Mouse (Mus musculus): ENCODE data around the gene Rbm4b. TPM values are rescaled to one million over a fixed set of nuclear protein-coding genes. Genes with fewer than 3 reads are reported as not detected.

Rbm4b gene
- 10.5 and 11.1 TPM in 2 replicates for polyA plus RNA-seq (2012; rRNA removed)

GRCm38 (mm10) chr19:4756193-4756911, at the start of gene Rbm4b:
Rbm4b (plus strand) TSS chr19:4756497.
- peak; percentile 91 for DNase-seq (ENCODE audit: low spot score)

- no peak for DNase-seq (ENCODE audit: low spot score)
Observed at GRCm38 (mm10) chr19:4708765-4709164, 47.5 kb upstream of the Rbm4b start.

DNA sequence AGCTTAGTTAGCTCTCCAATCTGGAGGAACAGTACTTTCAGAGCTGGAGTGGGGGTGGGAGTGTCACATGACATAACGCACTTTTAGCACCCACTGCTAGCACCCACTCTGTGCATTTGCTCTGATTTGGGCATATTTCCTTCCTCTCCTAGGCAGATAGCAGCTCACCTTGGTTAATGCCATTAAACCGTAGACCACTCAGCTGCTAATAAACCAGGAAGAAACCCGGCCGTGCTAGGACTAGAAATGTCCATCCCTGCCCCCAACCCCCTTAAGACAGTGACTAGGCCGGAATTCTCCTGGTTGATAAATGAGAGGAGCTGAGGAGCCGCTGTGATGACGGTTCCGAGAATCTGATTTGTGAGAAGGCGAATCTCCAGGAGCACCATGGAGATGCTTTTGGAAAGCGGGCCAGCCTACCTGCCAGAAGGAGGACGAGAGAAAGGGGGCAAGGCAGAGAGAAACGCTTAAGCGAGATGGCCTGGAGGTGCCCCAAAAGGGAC, 45.1 kb upstream of the Rbm4b start, which contains the start of gene Sptbn2:
Gene Sptbn2 (plus strand): TSS at position 70 of the 503 bp plus-strand sequence.
- no peak for DNase-seq (ENCODE audit: low spot score)

DNA sequence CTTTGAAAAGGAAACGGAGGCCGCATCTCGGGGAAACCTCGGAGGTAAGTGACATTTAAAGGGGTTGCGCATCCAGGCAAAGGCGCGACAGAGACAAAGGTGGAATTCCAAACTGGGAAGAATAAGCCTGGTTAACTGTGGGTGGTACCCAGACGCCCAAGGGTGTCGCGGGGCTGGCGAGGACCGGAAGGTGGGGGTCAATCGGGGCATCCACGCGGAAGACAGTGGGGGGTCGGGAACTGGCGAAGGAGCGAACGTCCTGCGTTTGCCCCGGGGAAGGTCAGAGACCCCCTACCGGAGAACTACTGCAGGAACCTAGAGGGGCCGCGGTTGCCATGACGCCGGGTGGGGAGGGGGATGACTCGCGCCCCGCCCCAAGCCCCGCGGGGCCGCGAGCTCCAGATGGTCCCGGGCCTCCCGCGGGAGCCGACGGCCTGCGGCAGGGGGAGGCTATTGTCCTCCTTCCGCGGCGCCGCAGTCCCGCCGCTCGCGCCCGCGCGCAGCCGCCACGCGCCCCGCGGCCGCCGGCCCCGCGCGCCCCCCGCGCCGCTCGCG, 44.6 kb upstream of the Rbm4b start:
- no peak for DNase-seq (ENCODE audit: low spot score)

DNA sequence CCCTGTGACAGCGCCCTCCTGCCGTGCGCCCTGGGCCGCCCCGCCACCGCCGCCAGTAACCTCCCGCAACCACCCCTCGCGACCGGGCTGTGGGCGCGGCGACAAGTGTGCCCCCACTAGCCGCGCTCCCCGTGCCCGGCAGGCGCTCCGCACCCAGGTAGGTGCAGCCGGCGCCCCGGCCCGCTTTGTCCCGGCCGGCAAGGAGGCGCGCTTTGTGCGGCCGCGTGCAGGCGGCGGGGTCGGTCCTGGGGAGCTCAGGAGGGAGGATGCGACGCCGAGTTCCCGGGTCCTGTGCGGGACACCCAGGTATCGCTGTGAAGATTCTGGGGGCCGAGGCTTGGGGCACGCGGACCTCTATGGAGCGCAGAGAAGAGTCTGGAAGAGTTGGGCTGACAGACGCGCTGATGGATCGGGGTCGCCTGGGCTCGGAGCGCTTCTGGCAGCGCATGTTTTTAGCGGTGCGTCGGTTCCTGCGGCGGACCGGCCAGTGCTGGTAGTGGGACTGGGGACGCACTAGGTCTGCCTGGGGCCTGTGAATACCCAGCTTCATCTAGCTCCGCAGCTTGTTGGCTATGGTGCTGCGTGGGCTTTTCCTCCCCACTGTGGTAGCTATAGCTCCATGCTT, 44.0 kb upstream of the Rbm4b start:
- no peak for DNase-seq (ENCODE audit: low spot score)

GRCm38 (mm10) chr19:4712781-4713526, 43.3 kb upstream of the Rbm4b start:
- DNase-seq (ENCODE audit: low spot score) = no peak

DNA sequence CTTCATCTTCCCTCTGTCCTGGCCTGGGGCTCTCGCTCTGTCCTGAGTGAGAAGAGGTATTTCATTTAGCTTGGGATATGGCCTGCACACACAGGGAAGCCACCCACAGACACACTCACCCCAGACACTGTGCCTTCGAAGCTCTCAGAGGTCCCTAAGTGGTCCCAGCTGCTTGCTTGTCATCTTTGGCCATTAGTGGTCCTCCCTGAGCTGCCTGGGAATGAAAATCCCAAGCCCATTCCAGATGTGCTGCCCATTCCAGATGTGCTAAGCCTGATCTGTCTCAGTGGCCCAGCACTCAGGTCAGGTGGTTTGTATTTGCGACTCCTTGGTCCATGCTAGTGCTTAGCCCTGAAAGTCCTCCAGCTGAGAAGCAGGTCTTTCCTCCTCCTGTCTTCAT, 42.4 kb upstream of the Rbm4b start:
- no peak for DNase-seq (ENCODE audit: low spot score)

DNA sequence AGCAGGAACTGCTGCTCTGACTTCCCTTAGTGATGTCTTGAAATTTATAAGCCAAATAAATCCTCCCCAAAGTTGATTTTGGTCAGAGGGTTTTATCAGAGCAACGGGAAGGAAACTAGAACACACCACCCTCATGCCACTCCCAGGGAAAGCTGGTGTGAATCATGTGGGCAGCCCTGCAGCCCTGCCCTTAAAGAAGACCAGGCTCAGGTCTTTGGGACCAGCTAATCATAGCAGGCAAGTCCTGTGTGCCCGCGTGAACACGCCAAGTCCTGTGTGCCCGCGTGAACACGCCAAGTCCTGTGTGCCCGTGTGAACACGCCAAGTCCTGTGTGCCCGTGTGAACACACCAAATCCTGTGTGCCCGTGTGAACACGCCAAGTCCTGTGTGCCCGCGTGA, 39.5 kb upstream of the Rbm4b start:
- DNase-seq (ENCODE audit: low spot score) = no peak

DNA sequence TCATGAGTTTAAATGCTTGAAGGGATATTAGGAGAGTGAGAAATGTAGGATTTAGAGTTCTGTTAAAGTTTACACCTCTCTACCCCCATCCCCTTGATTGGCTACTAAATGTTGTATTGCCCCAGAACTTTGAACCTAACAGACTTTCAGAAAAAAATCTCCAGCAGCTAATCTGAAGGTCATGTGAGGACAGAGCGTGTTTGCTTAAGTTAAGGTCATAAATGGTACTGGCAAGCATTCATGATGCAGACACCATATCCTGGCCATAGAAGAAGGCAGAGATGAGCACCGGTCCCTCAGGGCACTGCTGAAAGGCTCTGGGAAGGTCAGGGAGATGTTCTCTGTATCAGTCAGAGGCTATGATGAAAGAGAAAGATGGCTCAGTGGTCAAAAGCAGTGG, 39.0 kb upstream of the Rbm4b start:
- no peak for DNase-seq (ENCODE audit: low spot score)

GRCm38 (mm10) chr19:4718716-4719115, 37.6 kb upstream of the Rbm4b start:
- DNase-seq (ENCODE audit: low spot score) = no peak

GRCm38 (mm10) chr19:4719351-4719764, 36.9 kb upstream of the Rbm4b start:
- no peak for DNase-seq (ENCODE audit: low spot score)

DNA sequence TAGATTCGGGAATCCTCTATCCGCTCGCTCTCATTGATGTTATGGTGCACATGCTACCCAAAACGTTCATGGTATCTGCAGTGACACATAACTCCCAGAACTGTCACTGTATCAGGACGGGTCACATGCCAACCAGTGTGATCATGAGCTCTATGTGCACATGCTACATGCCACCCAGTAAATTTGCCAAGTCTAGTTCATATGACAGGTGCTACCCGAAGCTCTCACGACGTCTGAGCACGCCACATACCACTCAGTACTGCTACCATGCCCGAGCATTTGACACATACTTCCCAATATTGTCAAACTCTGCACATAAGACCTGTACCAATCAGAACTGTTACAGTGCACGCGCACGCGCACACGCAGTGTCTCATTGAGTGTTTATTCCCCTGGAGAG, 36.2 kb upstream of the Rbm4b start:
- no peak for DNase-seq (ENCODE audit: low spot score)

- peak; percentile 72 for DNase-seq (ENCODE audit: low spot score)
Observed at GRCm38 (mm10) chr19:4720671-4721244, 35.5 kb upstream of the Rbm4b start.

- no peak for DNase-seq (ENCODE audit: low spot score)
Observed at GRCm38 (mm10) chr19:4729186-4729585, 27.1 kb upstream of the Rbm4b start.

- no peak for DNase-seq (ENCODE audit: low spot score)
Observed at GRCm38 (mm10) chr19:4733052-4733451, 23.2 kb upstream of the Rbm4b start.

GRCm38 (mm10) chr19:4737866-4738265, 18.4 kb upstream of the Rbm4b start:
- DNase-seq (ENCODE audit: low spot score) = no peak

DNA sequence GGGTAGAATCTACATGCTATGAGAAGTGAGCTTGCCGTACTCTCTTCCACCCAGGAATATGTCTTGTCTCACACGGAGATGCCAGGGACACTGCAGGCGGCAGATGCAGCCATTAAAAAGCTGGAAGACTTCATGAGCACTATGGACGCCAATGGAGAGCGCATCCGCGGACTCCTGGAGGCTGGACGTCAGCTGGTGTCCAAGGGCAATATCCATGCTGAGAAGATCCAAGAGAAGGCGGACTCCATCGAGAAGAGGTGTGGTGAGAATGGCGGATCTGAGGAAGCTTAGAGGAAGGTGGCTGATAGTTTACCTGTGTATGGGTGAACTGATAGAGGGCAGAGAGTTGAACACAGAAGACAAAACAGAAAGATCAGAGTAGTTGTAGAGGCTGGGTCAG, 17.2 kb upstream of the Rbm4b start:
- no peak for DNase-seq (ENCODE audit: low spot score)

DNA sequence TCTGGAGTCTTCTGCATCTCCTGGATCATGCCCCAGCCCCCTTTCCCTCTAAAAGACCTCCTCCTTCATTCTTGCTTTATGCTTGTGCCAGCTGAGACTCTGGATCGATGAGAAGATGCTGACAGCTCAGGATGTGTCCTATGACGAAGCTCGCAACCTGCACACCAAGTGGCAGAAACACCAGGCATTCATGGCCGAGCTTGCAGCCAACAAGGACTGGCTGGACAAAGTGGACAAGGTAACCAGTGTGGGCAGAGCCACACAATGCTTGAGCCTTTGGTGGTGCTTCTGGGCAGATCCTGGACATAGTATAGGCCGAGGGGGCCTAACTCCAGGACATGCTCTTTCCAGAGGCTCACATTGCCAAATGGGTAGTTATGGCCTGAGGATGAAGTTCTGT, 16.5 kb upstream of the Rbm4b start:
- DNase-seq (ENCODE audit: low spot score) = no peak

- DNase-seq (ENCODE audit: low spot score) = no peak
Observed at GRCm38 (mm10) chr19:4741482-4741881, 14.8 kb upstream of the Rbm4b start.

- no peak for DNase-seq (ENCODE audit: low spot score)
Observed at GRCm38 (mm10) chr19:4742229-4742628, 14.1 kb upstream of the Rbm4b start.

DNA sequence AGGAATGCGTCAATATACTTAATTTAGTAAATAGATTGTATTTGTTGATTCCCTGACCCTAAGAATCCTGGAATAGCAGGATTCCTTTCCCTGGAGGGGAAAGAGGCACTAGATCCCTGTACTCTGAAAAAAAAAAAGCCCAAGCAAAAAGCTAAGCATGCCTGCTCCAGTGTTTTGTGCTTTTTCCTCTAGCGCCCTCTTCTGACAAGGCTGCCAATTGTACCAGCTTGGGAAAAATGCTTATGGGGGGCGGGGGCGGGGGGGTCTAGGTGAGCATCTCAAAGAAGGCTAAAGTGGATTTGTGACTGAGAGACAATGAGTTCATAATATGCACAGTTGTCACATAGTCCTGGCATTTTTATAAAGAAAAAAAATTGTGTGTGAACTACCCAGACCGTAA, 12.8 kb upstream of the Rbm4b start:
- no peak for DNase-seq (ENCODE audit: low spot score)

GRCm38 (mm10) chr19:4744026-4744425, 12.3 kb upstream of the Rbm4b start:
- no peak for DNase-seq (ENCODE audit: low spot score)
